Mouse (Mus musculus) activated CD4-positive, CD25-positive, alpha-beta regulatory T cell, adult 4 months (primary cell): Measurements from ENCODE around the gene Celf2. TPM values are rescaled to one million over a fixed set of nuclear protein-coding genes. Genes with fewer than 3 reads are reported as not detected.

ENCODE experiments used
- ATAC-seq: one replicate; pipeline ENCODE4 v1.8.0; 2017
- polyA plus RNA-seq, 2 experiments: library from polyadenylated mRNA; unstranded; fragments of 100-300 nt; shearing (Covaris generic); gene quantifications; one replicate each; pipeline ENCODE4 v1.2.1; 2017

The Celf2 gene
- polyA plus RNA-seq, 2 experiments from 2014 or later: 182 to 204 TPM

DNA sequence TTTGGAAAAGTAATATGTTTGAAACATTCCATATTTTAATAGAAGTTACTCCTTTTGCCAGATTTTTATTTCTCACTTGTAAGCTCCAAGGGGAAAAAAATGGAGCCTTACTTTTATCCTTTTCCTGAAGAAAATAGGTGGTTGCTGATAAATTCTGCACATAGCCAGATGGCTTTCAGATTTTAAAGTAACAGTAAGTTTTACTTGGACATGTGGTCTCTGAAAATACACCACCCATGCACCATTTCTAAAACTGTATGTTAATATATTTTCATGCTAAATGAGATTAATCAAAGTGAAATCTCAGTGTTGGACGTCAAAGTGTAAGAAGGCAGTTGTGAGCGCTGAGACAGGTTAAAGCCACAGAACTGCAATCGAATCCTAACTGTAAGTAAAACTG lies 502.5 kb downstream of the Celf2 start:
- no peak for ATAC-seq

DNA sequence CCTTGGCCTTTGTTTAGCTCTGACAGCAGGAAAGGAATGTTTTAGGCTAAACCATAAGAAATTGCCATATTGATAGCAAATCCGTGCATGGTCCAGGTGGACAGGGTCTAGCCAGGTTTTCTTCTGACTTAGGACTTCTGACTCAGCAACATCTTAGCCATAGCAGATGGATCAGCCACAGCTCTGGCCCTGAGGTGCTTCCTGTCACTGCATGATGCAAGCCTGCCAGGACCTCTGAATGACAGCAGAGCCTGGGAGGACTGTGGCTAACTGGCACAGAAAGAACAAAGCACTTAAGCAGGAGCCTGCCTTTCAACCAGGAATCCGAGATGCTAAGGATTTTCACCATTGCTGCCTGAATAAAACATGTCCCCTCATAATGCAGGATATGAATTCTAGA lies 507.4 kb downstream of the Celf2 start:
- no peak for ATAC-seq

DNA sequence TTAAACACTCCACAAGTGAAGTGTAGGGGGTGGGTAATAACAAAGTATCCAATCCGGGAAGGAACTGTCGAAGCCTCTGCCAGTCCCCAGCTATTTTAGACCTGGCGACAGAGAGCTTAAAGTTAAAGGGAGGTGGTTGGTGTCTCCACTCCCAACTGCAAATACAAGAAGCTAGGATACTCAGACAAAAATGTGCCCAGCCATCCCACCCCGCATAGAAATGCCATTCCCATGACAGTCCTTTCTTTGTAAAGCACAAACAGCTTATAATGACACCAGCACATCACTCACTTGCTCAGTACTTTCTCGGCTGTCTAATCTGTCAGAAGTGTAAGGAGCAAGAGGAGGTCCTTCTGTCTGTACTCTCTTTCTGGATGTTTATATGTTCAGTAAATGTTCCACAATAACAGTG lies 518.3 kb downstream of the Celf2 start:
- no peak for ATAC-seq

DNA sequence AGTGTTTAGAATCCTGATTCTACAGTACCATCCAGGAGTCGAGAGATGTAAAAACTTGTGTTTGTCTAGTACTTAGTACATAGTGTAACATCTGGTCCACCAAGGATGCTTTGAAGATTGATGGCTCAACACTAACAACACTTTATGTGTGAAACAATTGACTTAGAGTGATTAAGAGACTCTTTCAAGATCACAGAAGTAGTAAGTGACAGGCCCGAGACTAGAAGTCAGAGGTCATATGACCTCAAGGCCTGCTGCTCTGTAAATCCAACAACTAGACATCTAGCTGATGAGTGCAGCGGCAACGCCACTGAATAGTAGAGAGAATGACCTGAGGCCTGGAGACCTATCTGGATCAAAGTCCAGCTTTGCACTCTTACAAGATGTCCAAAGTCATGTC lies 523.7 kb downstream of the Celf2 start:
- ATAC-seq: no peak

DNA sequence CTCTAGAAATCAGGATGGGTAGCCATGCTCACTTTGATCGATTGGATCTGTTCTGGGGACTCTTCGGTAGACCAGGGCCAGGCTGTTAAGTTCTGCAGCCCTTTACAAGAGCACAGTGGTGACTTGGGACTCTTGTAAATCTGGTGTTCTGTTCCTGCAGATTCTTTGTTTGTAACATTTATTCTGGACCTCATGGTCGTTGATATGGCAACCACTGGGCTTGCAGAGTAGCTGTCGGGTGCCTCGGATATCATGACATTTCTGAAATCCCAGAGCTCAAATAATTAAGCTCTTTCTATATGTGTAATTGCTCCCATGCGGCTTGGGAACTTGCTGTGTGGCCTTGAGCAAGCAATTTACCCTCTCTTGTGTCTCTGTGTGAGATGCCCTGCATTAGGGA lies 525.5 kb downstream of the Celf2 start:
- no peak for ATAC-seq

DNA sequence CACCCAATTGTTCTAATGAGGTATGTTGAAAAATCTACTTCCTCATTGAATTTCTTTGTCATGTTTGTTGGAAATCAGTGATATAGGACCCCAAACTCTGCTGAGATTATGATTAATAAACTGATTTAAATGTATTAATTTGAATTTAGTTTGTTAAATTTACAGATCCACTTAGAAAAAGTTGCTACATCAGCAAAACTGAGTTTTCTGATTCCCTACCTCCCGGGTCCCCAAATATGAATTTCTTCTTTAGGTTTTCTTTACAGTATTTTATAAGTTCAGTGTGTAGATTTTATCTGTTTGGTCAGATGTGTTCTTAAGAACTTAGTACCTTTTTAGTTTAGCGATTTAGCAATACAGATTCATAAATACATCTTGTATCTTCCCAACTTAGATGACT lies 533.1 kb downstream of the Celf2 start:
- ATAC-seq: no peak

DNA sequence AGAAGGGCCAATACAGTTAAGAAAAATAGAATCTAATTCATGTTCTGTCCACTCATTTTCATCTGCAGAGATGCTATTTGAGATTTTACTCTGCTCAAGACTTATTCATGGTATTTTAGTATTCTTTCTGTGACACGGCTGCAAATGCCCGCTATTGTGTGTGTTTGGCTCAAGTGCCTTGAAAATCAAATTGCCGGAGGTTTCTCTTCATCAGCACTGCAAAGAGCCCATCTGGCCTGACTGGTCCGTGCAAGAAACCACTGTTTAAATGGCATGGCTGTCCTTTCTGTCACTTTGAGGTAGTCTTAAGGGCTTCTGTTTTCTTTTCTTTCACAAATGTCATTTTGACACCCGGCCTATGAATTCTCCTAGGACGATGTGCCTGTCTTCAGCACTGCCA lies 540.1 kb downstream of the Celf2 start:
- no peak for ATAC-seq

DNA sequence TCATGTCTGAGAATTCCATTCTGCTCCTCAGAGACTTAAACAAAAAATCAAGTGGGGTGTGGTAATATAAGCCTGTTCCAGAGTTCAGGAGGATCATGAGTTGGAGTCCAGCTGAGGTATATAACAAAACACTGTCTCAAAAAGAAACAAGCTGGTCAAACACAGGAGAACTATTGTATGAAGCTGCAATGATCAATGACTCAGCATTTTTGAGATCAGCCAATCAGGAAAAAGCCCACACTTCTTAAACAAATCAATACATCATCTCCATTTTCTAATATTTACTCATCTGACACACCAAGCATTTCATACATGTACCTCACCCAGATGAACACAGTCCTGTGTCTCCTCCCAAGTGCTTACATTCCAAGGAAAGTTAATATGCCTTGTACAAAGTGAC lies 544.1 kb downstream of the Celf2 start:
- no peak for ATAC-seq

DNA sequence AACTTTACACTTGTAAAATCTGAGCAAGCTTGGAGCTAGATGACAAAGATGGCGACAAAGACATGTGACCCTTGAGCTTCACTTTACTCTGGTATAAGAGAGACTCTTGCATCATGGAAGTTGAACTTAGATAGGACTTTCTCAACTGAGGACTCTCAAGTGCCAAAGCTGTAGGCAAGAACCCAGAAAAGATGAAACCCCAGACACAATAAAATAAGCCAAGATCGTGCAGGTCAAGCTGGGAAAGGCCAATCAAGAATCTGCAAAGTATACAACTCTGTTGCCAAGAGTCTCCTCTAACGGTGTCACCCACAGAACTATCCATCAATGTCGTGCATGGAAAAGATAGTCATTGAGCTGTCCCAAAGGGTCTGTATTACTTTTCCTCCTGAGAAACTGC lies 558.7 kb downstream of the Celf2 start:
- ATAC-seq: no peak

DNA sequence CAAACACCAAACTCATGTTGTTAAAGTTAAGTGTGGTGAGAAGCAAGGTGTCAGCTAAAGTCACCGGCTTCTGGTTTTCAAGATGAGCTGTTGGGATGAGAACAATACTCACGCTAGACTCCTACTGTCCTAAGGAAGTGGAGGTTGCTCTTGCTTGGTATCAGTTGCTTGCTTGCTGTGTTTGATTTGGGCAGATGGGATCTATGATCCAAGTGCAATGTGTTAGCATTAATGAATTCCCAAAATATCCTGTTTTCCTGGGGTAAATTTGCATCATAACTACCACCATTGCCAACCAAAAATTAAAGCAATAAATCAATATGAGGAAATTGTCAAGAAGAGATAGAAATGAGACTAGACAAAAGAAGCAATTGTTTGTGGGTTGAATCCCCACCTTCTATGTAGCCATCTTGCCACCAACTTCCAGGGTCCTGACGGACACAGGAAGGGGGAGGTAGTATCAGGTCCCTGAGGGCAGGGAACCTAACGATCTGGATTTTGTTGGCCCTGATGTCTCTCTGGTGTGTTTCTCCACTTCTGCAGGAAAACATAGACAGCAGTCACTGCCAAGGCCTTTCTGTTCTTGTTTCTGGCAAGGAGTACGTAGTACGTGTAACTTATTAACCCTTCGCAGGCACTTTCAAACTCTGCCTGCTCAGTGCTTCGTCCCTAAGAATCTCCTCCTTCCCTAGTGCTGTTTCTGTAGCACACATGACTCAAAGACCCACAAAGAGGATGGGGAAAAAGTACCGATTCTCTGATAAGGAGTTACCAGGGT lies 563.5 kb downstream of the Celf2 start:
- no peak for ATAC-seq

DNA sequence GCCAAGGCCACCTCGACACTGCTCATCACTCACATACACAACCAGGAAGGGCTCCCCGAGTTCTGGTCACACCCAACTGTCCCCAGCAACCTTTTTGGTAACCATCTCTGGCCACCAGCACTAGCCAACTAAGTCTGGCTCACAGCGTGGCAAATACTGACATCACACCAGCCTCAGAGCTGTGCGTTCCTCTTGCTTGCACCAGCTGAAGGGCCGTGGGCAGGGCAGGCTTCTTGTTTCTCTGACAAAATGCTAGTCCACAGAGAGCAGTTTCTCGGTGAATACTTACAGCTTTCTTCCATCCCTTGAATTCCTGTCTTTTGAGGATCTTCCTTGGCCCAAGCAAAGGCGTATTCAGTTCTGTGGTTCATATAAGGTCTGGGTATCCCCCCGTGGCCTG lies 565.7 kb downstream of the Celf2 start:
- ATAC-seq: no peak

DNA sequence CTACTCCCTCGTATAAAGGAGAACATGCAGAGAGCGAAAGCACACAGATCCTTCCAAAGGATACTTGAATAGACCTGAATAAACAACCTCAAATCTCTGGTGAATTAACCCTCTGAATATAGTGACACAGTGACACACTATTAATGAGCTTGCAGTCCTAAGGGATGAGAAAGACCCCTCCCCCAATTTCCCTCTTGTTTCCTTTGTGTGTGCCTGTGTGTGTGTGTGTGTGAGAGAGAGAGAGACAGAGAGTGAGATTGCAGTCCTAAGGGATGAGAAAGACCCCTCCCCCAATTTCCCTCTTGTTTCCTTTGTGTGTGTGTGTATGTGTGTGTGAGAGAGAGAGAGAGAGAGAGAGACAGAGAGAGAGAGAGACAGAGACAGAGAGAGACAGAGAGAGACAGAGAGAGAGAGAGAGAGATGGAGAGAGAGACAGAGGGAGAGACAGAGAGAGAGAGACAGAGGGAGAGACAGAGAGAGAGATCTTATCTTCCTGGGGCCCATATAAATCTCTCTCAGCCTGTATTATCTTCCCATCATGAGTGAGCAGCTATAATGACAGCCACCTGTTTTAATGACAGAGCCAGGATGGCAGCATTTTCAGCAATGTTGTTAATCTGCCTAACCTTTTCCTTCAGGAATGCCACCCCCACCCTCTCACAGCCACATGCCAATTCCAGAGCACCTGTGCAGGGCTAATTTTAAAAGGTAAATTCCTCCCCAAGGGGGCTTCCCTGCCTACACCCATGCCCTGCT lies 566.5 kb downstream of the Celf2 start:
- no peak for ATAC-seq

DNA sequence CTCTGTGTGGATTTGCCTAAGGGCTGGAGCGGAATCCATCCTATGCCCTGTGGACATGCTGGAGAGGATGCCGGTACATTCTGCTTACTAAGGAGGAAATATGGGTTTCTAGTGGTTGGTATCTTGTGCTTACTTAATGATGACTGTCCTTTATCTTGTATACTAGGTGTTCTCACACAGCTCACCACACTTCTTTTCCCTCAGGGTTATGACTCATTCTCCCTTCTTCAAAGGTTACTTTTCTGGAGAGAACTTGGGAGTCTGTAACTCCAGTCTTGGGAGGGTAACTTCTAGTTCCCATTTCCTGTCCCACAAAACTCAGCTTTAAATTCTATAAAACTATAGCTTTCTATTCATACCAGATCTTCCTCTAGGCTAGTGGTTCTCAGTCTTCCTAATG lies 570.2 kb downstream of the Celf2 start:
- no peak for ATAC-seq

DNA sequence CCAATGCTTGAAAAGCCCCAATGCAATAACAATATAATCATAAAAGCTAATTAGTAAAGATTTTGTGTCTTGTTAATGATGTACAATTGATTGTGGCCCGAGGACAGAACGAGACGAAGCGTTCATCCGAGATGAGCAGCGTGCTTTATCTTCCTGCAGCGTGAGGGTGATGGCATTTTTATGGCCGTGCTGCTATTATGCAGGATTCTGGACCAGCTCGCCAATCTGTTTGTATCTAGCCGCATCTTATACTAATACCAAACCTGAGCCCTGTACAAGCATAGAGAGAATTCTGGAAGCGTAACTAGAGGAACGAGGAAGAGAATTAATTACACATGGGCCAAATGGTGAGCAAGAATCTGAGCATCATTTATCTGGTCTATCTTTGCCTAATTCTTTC lies 576.2 kb downstream of the Celf2 start:
- ATAC-seq: no peak

DNA sequence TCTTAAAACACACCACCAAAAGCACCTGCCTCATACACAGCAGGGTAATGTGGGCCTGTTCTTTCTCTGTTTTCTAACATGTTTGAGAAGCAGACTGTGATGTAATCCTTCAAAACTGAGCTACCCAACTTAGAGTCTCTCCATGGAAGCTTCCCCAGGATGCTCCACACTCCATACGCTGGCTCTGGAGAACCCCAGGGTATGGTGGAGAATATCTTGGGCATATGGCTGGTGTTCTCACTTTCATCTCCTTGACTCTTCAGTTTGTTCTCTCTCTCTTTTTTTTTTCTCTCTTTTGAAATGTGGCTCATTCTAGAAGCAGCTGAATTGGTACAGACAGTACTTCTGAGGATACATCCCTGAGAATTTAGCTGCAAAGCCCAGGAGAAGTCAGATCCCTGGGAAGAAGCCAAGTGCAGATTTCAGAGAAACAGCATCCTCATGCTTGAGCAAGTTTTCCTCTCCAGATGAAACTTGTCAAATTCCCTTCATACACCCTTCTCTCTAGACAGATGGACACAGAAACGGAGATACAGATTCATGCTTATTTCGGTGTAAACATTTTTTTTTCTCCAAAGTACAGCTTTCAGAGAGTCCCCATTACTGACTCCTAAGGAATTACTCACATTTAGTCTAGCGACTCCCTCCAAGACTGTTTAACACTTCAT lies 581.5 kb downstream of the Celf2 start:
- ATAC-seq: no peak

DNA sequence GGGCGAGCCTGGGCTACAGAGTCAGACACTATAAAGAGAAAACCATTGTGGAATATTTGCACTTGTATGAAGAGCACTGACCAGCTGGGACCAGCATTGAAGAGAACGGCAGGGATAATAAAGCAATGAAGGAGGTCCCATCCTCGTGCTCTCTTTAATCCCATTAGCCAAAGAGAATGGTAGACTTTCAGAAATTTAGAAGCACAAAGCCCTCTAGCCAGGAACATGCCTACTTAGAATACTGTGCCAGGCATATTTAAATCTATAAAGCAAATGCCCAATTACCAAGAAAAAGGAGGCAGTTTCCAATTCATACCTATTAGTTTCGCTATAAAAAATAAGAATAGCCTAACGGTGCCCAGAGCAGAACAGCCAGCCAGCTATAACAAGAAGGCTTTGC lies 583.9 kb downstream of the Celf2 start:
- no peak for ATAC-seq

DNA sequence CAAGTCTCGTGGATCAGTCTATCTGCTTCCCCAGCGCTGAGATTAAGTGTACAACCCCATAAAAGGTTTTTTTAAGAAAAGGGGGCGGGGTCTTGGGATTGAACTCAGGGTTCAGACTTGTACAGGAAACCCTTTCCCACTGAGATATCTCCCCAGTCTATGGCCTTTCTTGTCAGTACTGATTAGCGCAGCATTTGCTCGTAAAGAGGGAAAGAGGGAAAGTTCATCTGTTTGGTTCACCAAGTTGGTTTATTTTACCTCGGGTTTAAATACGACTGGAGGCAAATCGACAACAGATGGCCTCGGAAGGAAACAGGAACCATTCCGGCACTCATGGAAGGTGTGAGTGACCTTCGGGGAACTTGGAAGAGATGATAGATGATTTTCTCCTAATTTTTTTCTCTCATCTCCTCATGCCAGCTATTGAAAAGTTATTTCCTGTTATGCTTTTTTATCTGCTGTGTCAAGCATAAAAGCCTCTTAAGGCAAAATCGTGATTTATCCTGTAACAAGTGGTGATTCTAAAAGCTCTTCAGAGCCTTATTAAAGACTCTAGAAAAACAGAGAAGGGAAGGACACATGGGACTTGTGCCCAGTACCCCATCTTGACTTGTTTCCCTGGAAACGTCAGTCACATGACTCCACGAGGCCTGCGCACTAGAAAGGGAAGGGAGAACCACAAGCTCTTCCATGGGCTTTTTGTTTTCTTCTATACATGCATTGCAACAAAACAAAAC lies 585.5 kb downstream of the Celf2 start:
- no peak for ATAC-seq

DNA sequence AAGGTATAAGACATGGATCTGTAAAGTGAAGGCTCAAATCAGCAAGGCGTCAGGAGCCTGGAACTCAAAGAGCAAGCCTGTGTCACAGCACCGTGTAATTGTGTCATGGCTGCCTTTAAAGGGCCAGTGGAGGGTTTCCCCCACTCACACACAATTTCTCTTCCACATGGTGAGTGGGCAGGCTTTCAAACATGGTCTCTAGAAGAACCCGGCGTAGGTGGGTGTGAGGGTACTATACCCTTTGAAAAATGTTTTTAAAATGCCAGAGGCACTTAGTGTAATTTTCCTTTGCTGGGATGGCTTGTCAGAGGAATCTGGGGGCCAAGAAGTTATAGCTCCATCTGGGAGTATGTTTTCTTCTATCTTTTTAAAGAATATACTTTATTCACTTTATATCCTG lies 594.0 kb downstream of the Celf2 start:
- ATAC-seq: no peak

DNA sequence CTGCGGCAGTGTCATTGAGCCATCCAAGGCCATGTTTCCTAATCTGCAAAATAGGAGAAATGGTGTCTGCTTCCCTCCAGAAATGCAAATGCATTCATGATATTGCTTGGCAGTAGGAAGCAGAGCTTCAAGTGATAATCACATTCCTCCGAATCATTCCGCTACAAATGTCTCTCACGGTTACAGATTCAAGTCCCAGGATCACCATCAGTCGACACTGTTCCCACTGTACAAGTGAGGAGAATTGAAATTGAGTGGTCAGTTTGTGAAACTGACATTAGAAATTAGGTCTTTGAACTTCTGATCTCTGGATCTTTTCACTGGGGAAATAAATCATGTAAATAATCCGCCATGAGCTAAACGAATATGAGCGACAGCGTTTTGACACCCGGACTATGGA lies 596.0 kb downstream of the Celf2 start:
- ATAC-seq: no peak

DNA sequence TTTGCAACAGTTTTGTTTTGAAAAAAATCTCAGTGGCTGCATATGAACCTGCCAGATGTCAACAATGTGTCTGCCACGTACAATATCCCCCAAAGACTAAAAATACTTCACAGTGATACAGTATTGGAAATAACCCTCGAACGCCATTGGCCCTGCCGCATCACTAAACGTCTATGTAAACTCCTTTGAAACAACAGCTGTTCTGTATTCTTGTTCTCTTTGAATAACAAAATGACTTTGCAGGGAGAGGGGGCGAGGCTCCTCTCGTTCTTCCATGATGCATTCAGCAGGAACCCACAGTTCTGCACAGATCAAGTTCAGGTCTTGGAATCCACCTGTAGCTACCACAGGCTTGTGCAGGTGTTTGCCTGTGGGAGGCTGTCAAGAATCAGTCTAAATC lies 597.4 kb downstream of the Celf2 start:
- ATAC-seq: no peak

DNA sequence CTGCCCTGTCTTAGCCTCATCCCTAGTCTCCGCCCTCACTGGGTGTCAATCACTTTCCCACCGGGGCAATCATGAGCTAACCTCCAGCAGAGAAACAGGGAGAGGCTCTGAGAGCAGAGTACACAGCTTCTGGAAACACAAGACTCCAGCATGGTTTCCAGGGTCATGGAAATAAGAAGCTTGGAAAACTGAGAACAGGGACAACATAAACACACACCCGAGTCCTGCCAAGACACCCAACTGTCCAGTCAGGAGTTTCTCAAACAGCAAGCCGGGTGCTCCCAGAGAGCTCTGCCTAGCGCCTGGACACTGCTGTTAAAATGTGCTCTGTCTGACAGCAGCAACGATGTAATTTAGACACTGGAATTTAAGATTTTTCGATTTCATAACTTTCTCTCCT lies 599.4 kb downstream of the Celf2 start:
- no peak for ATAC-seq

DNA sequence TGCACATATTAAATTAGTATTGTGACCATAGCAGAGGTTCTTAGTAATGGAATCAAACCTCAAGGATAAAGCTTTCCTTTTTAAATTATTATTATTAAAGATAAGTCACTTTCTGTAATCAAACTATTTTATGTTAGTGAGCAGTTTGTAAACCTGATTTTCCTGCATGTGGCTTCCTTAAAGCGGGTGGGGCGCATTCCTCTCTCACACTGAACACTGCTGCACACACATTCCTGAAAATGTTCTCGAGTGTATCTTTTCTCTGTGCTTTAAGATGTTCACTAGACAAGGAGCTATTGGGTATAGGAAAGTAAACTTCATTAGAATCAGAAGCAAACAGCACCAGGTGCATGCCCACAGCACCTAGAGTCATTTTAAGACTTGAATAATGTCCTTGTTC lies 605.0 kb downstream of the Celf2 start:
- ATAC-seq: no peak

DNA sequence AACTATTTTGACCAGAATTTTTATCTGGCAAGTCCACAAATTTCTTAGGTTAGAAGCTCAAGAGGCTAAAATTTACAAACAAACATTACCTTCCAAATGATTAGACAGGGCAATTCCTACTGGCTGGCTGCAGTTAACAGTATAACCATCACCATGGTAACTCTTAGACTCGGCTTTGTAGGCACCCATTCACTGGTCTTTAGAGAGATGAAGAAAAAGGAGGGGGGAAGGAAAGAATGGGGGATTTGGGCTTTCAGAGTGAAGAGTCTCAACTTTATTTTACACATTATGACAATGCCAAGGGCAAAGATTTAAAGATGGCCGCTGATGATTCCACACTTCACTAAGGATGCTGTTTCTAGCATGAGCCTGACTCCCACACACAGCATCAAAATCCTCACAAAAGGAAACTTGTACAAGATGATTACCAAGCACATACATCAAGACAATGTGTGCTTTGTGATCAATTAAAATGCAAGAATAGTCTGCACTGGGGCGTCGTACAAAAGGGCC lies 606.1 kb downstream of the Celf2 start:
- ATAC-seq: no peak
